Mouse (Mus musculus) skeletal muscle tissue, adult 2 months (tissue): ENCODE results near the gene Cubn.

Experiments
- DNase-seq: peaks from one replicate; pipeline ENCODE4 v3.0.0-alpha.2; 2012; ENCODE audit warnings: low read depth, low spot score

Gene Cubn

DNA sequence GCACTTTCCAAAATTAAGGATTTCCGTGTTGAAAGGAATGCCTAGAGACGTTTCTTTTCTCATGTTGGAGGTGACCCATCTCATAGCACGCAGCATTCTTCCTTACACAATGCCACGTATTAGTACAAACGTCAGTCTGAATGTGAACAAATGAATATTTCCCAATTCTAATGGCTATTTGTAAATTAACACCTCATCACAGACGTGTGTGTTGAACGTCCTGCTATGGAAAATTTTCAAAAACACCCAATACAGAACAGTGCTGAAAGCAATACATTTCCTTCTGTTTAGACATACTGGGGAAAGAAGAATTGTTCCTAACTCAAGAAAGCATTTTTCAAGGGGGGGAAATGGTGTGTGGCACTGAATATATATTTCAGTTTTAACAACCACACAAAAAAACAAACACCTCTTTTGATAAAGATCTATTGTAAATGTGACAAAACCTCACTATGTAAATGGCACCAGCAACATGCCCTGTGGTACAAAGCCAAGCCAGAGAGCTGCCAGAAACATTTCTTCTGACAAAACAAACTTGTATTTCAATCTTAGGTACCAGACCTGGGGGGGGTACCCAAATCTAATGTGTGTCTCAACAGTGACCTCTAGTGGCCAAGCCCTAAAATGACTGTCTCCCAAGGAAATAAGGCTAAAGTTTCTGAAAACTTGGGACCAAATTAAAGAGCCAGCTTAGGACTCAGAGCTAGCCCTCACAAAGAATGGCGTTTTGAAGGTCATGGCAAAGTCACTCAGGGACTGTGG lies 254.3 kb downstream of the Cubn start:
- peak; percentile 41 for DNase-seq

DNA sequence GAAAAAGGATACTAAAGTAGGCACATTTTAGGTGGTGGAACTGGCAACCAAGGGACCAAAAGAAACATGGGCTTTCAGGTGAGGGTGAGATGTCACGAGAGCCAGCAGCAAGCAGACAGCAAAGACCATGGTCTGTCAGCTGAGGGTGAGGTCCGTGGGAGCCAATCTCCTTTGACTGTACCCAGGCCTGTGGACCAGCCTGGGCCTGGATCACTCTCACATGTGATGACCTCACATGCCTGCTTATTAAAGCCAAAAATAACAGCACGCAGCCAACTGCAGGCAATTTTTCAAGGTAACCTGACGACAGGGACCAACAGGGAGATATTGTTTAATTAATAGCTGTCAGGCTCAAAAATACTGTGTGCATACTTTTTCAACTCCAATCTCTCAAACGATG lies 255.9 kb downstream of the Cubn start:
- DNase-seq: peak; percentile 12

DNA sequence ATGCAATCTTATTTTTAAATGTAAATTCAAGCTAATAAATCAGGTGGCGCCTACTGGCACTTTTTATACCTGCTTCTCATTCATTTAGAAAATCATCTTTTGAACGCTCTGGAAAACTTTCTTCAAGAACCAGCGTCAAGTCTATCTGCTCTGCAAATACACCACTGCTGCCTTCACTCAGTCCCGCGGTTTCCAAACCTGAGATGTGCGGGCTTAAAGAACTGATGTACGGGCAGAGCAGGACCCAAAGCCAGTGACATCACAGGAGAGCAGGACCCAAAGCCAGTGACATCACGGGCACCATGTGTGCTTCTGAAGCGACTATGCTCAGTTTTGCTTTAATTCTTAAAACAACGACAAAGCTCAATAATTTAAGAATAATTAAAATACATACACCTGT lies 256.8 kb downstream of the Cubn start:
- DNase-seq: no peak

DNA sequence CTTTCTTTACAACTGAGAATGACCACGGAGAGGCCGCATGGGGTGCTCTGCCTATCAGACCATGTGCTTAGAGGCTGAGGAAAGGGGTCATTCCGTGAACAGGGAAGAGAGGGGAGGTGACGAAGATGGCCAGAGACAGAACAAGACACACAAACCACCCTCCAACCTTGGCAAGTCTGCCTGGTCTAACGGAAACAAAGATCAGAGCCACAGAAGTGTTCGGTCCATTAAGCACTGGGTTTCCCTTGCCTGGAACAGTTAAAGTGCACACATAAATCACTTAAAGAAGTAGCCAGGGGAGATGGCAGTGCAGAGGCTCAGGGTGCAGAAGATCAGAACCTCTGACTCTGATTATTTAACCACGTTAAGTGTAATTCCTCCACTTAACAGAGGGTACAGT lies 257.7 kb downstream of the Cubn start:
- no peak for DNase-seq

DNA sequence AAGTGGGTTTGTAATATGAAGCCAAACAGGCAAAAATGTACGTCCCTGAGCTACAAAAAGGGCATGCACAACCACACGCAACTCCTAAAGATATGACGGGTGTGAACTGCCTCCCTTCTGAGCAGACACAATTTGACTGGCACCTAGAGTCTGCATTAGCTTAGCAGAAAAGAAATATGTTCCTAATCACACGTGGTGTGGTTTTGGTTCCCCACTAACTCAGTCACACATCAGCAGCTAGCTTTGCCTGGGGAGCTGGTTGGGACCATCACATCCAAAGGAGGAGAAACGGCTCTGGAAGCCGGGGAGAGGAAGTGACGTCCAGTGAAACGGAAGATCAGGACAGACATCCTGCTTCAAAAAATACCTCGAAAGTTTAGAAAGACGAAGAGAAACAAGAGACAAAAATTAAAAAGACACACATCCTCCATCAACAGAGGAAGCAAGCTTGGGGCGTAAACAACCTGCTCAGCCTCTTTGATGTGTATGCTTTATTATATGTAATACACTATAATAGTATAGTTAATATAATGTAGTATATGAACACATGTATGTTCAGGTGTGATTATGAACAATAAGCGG lies 258.3 kb downstream of the Cubn start:
- DNase-seq: no peak

DNA sequence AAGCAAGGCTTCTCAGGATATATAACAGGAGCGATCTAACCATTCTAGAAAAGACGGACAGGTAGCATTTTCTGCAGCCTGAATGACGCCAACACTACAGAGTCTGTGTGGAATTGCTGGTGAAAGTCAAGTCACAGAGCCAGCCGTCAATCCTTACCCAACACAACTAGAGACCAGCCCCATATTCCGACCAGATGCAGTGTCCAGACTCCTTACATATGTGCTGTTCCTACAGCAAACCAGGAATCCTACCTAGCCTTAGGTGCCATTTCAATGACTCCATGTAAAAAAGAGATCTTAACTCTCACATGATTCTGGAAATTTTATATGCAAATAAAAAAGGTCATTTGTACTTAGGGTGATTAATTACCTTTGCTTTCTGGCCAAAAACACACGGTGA lies 259.3 kb downstream of the Cubn start:
- no peak for DNase-seq

DNA sequence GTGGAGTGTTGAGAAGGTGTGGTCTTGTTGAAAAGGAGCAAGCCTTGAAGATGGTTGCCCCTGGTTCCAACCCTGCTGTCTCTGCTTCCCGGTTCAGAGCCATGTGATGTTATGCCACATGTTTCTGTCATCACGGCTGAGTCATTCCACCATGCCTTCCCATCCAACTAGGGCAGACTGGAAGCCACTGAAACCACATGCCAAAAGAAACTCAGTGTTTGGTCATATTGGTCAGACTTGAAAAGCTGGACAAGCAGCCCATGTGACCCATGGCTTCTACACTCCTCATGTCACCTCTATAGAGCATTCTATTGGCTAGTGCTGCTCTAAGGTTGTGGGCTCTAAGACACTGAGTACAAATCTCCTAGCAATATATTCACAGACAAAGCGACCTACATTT lies 261.9 kb downstream of the Cubn start:
- DNase-seq: no peak
